Mouse (Mus musculus): ENCODE measurements around the gene Vps45.
A peak's percentile ranks its signal among the peaks of the same experiment; 100 is the strongest.
"Not testable (repeated sequence)": the region's sequence is repeated elsewhere in the genome, so short reads cannot be mapped to it uniquely, and the experiment has no call there.

Gene Vps45

GRCm38 (mm10) chr3:96078066-96078465 lies 19.8 kb upstream of the Vps45 start:
- no peak for DNase-seq

- DNase-seq: no peak
Observed at GRCm38 (mm10) chr3:96072921-96073486, 14.7 kb upstream of the Vps45 start.

- DNase-seq: no peak
Observed at GRCm38 (mm10) chr3:96070241-96070640, 12.0 kb upstream of the Vps45 start.

- no peak for DNase-seq
Observed at GRCm38 (mm10) chr3:96069542-96069941, 11.3 kb upstream of the Vps45 start.

GRCm38 (mm10) chr3:96069046-96069445 lies 10.8 kb upstream of the Vps45 start:
- no peak for DNase-seq

GRCm38 (mm10) chr3:96066741-96067140 lies 8.5 kb upstream of the Vps45 start:
- no peak for DNase-seq

GRCm38 (mm10) chr3:96065754-96066375 lies 7.6 kb upstream of the Vps45 start:
- DNase-seq: peak; percentile 84

- no peak for DNase-seq
Observed at GRCm38 (mm10) chr3:96065147-96065546, 6.9 kb upstream of the Vps45 start.

- DNase-seq: no peak
Observed at GRCm38 (mm10) chr3:96064217-96064616, 6.0 kb upstream of the Vps45 start.

GRCm38 (mm10) chr3:96063299-96063698 lies 5.0 kb upstream of the Vps45 start:
- no peak for DNase-seq

GRCm38 (mm10) chr3:96060146-96060545 lies 1.9 kb upstream of the Vps45 start:
- DNase-seq: no peak

GRCm38 (mm10) chr3:96057747-96058204 lies 490 bp downstream of the Vps45 start:
- peak; percentile 91 for DNase-seq

GRCm38 (mm10) chr3:96056031-96056430 lies 2.2 kb downstream of the Vps45 start:
- no peak for DNase-seq

- DNase-seq: no peak
Observed at GRCm38 (mm10) chr3:96055294-96055693, 3.0 kb downstream of the Vps45 start.

GRCm38 (mm10) chr3:96051839-96052238 lies 6.4 kb downstream of the Vps45 start:
- peak; percentile 42 for DNase-seq

- no peak for DNase-seq
Observed at GRCm38 (mm10) chr3:96051186-96051585, 7.1 kb downstream of the Vps45 start.

- DNase-seq: no peak
Observed at GRCm38 (mm10) chr3:96050779-96051178, 7.5 kb downstream of the Vps45 start.

GRCm38 (mm10) chr3:96044559-96044958 lies 13.7 kb downstream of the Vps45 start:
- not testable (repeated sequence) for DNase-seq

- DNase-seq: no peak
Observed at GRCm38 (mm10) chr3:96043104-96043503, 15.2 kb downstream of the Vps45 start.

GRCm38 (mm10) chr3:96041079-96041478 lies 17.2 kb downstream of the Vps45 start:
- DNase-seq: no peak

GRCm38 (mm10) chr3:96040663-96041006 lies 17.6 kb downstream of the Vps45 start:
- no peak for DNase-seq

- no peak for DNase-seq
Observed at GRCm38 (mm10) chr3:96039857-96040662, 18.2 kb downstream of the Vps45 start.

GRCm38 (mm10) chr3:96038851-96039250 lies 19.4 kb downstream of the Vps45 start:
- DNase-seq: no peak

GRCm38 (mm10) chr3:96038156-96038555 lies 20.1 kb downstream of the Vps45 start:
- no peak for DNase-seq
